Mouse (Mus musculus) spleen, adult 18-20 months (tissue): ENCODE data around the gene Stox2.

Source experiments
- DNase-seq, 2 experiments: peaks; one replicate each; pipeline ENCODE4 v3.0.0; 2022; ENCODE audit warnings: mixed read lengths in 2 of 2

Gene Stox2

GRCm38 (mm10) chr8:47351914-47352701, 94.1 kb downstream of the Stox2 start:
- DNase-seq, result no peak

DNA sequence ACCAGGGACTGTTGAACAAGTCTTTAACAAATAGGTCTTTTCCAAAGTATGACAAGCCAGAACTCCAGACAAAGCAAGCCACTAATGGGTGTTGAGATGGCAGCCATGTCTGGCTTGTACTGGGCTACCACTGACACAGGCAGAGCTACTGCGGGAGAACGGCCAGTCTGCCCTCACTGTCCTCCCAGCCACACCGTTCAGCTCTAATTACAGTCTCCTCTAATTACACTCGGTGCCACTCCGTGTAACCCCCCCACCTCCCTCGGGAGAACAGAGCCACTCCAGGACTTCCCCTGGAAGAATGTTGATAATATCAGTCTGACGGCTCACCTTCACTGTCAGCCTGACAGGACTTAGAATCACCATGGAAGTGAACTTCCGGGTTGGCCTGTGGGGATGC, 97.1 kb downstream of the Stox2 start:
- no peak for DNase-seq

- DNase-seq, result no peak
Measured at GRCm38 (mm10) chr8:47347809-47348208, 98.4 kb downstream of the Stox2 start.

DNA sequence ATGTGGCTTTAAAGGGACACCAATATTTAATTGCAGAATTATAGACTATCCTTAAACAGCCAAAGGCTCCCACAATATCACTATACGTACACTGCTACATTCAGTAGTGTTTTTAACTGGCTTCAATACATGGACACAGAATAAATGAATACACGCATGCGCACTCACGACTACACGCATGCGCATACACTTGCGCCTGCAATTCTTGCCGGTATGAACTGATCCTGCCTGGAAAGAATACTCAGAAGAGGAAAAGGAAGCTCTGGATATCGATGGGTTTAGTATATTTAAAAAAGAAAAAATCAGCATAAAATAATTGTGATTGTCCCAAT, 100.4 kb downstream of the Stox2 start:
- DNase-seq, result no peak

DNA sequence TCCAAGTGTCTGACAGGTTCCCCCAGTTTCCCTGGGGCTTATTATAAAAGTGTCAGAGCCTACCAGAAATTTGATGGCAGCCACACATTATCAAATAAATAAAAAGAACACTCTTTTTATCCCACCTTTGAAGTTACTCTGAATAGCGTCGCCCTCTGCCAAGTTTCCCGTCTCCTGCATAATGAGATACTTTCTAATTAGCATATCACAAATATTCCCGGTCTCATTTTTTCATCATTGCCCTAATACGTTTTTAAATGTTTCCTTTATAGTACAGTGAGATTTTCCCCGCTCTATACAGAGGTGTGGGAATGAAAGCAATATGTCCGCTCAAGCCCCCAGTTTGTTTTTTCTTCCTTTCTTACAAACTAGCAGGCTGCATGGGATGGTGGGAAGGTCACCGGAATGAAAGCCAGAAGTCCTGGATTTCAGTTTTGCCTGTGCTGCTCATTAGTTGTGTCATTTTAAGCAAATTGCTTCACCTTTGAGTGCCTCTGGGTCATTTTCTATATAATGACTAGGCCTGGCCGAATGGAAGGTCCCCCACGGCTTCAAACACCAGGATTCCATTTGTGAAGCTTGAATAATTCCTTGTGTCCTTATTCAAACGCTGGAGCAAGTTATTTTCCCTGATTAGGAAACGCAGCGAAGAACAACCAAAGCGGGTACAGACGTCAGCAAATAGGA, 100.9 kb downstream of the Stox2 start:
- DNase-seq, result no peak

DNA sequence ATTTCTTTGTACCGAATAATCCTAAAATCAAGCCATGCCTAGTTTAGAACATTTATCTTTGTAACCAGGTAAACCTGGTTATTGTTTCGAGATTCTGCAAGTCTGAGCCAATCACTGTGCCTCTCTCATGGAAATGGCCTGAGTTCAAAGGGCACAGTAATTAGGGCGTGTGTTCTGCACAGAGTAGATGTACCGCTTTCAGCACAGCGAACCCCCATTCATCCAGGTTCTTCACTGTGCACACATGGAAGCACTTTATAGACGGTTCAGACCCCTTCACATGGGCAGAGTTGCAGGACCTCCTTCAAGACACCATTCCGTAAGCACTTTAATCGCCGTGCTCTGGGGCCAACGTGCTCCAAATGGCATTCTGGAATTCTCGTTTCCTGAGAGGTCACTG, 104.7 kb downstream of the Stox2 start:
- DNase-seq, result no peak

GRCm38 (mm10) chr8:47338691-47339323, 107.4 kb downstream of the Stox2 start:
- no peak for DNase-seq

DNA sequence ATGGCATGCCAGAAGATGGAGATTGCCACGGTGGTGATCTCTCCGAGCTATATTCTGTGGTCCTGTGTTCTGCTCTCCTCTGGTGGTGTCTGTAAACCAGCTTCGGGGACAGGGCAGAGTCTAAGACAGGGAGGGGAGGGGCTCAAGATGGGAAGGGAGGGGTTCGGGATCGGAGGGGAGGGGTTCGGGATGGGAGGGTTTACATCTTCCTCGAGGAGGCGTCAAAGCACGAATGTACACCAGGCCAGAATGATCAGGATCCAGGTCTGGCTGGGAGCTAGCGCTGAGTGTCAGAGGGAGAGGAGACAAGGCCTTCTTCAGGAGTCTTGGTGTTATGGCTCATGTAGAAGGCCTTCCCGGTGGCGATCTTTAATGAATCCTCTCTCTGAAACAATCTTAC, 109.7 kb downstream of the Stox2 start:
- DNase-seq, result no peak

DNA sequence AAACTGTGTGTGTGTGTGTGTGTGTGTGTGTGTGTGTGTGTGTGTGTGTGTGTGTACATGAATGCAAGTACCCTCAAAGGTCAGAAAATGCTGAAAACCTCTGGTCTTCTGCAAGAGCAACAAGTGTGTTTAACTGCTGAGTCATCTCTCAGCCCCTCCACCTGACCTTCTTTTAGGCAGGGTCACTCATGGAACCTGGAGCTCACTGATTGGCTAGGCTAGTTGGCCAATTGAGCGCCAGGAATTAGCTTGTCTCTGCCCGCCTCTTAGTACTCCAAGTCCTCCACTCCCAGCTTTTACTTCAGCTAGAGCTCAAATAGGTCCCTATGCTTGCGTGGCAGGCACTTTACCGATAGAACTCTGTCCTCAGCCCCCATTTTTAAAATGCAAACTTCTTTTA, 110.2 kb downstream of the Stox2 start:
- no peak for DNase-seq

DNA sequence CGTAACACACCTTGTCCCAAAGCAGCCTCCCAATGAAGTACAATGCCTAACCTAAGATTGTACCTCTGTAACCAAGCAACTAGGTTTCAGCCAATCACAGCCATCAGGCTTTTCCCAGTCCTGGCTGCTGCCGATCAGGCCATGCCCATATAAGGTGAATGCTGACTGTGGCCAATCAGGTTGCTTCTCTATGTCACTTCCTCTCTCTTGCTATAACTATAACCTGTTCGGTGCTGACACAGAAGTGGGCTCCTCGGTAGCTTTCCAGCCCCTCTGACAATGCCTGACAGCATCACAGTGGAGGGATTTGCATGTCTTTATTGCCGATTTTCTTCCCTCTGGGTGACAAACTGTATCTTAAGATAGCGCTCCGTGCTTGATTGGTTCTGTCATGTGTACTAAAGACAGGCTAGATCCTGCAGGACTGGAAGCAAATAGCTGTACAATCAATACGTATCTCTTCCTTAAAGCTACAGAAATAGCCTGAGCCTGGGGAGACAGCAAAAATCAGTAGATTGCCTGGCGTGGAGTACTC, 111.9 kb downstream of the Stox2 start:
- no peak for DNase-seq

DNA sequence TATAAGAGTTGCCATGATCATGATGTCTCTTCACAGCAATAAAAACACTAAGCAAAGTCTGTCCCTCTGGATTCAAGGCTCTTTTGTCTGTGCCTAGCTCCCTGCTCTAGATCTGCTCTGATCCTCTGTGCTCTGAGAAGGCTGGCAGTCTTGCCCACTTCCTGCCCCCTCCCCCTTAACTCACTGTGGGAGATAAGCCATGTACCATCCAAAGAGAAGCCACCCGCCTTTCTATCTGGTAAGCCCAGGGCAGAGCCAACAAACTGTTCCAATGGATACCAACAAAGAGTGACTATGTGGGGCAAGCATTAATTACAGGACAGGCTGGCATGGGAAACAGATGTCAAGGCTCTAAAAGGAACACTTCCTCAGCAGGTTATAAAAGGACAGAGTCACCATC, 113.2 kb downstream of the Stox2 start:
- DNase-seq, result no peak

GRCm38 (mm10) chr8:47330982-47331381, 115.2 kb downstream of the Stox2 start:
- no peak for DNase-seq

GRCm38 (mm10) chr8:47326348-47326747, 119.8 kb downstream of the Stox2 start:
- no peak for DNase-seq

- no peak for DNase-seq
Measured at GRCm38 (mm10) chr8:47324117-47324820, 121.9 kb downstream of the Stox2 start.

DNA sequence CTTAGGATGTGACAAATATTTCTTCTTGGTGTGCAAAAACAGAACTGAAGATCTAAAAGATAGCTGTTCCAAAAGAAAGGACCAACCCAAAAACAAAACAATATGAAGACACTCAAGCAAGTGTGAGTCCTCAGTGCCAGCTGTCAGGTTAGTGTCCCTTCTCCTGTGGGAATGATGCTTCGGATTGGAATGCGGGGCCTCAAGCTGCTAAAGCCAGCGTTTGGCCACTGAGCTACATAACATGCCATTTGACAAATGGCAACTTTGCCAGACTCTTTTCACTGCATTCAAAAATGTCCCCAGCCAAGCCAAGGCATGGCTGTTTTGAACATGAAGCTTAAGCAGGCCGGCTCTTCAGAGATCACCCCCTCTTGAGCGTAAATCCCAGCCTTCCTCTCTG, 124.9 kb downstream of the Stox2 start:
- DNase-seq, result no peak

DNA sequence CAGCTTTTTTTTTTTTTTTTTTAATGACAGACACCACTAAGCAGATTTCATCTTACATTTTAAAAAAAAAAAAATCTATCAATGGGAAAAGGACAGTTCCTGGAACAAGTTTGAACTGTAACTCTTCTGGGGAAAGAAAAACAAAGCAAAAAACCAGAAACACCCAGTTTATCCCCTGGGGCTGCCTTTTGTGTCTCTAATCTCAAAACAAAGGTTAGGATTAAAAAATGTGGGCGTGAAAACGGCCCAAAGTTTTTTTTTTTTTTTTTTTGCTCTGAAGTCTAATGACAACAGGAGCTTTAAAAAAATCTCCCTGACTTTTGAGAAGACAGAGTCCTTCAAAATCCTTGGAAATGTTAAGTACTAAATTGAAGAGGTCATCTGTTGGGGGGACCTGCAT, 125.5 kb downstream of the Stox2 start:
- no peak for DNase-seq

DNA sequence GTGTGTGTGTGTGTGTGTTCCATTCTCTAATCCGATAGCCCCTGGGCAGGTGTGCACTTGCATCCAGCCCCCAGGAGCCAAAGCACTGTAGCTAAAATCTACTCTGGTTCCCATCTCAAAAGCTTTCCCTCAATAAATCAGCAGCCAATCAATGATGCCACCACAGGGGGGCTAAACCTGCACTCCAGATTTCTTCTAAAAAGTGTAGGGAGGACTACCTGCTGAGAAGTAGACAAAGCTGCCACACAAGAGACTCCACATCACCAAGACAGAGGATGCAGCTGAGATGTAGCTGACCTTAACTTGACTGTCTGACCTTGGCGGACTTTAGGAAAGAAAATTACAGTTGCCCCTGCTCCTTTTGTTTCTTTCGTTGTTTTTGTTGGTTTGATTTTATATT, 127.7 kb downstream of the Stox2 start:
- DNase-seq, result no peak

DNA sequence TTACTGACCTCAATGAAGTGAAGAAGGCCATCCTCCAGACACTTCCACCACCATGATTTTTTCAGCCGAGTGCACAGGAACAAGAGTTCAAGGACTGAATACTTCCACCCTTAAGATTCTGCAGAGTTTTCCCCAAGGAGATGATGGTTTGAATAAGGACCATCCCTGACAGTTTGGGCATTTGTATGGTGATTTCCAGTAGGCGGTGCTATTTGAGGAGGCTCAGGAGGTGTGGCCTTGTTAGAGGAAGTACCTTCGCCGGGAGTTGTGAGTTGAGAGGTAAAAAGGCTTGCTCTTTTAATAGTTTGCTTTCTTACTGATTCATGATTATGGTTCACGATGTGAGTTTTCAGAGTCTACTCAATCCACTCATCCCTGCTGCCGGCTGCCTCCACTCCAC, 138.0 kb downstream of the Stox2 start:
- DNase-seq, result no peak

DNA sequence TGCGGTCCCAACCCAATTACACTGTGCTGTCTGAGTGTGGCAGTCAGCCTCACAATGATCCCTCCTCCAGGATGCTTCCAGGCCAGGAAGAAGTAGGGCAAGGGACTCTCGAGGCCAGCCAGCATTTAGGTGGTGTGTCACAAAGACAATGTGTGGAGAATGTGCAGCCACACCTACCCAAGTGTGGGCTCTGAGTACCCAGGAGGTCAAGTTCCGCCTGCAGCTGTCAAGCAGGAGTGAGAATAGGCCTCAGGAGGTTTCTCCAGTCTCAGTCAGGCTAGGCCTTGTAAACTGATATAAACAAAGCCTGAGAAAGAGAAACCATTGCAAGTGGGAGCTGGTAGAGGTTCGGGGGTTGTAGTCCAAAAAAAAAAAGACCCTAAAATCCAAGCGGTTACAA, 139.8 kb downstream of the Stox2 start:
- no peak for DNase-seq

DNA sequence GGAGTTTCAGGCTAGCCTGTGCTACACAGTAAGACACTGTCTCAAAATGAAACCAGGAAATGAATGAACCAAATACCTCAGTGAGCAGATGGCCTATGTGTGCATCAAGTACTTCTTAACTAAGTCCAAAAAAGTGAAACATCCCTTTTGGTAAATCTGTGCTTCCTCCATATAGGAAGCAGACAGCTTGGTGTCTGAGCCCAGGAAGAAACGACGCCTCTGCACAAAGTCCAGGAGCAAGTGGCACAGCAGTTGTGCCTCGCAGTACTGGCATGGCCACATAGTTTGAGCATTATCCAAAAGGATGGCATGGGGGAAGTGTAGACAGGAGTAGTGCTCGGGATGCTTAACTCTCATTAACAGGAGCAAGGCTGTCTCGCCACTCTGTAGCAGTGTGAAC, 140.3 kb downstream of the Stox2 start:
- DNase-seq, result no peak

DNA sequence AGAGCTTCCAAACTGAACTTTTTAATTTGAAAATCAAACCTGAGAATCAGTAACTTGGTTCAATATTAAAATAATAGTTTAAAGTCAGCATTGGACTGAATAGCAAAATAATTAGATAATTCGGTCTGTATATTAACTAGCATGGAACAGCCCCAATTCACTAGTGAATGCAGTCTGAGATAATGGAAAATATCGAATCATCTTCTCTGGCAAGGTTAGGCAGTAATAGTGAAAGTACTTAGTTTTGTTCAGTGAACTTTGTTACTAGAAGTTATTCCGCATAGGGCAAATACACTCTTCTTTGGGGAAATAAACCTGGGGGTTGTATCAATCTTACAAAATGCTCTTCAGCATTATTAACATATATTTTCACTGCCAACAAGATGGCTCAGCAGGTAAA, 147.7 kb downstream of the Stox2 start:
- DNase-seq, result no peak

GRCm38 (mm10) chr8:47289641-47290040, 156.5 kb downstream of the Stox2 start:
- DNase-seq, result no peak

DNA sequence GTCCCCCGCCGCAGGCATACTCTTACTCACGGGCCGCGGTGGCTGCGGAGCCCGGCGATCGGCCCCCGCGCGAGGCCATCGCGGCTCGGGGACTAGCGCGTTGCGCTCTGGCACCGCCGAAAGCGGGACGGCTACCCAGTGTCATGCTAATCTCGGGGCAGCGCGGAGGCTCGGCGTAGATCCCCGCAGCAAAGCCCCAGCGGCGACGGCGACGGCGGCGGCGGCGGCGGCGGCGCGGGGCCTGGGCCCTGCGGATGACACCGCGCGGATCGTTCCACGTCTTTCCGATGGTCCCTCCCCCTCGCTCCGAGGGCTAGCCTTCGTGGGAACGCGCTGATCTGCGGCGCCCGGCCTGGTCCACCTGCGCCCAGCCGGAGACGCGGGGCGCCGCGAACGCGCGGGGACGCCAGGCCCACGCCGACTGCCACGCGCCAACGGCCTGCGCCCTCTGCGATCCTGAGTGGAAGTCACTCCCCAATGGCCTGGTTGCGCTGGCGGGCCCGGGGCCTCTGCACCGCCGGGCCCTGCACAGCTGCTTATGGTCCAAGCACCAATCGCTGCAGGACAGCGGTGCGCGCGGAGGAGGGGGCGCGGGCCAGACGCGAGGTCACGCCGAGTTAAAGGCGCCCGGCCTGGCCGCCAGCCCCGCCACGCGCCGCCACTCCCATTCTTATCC, 157.2 kb downstream of the Stox2 start:
- no peak for DNase-seq
